Mouse (Mus musculus) heart, postnatal 0 days (tissue): ENCODE results near the gene Casp8. TPM values are rescaled to one million over a fixed set of nuclear protein-coding genes. Genes with fewer than 3 reads are reported as not detected.
A peak's percentile ranks its signal among the peaks of the same experiment; 100 is the strongest.
"Not testable (repeated sequence)": the region's sequence is repeated elsewhere in the genome, so short reads cannot be mapped to it uniquely, and the experiment has no call there.

ENCODE experiments used
- ATAC-seq: fragments of 200-750 bp; cut with Nextera tagmentation; 2 replicates; pipeline ENCODE4 v1.8.0; 2017; ENCODE audit warnings: low read depth, moderate number of reproducible peaks, moderate library complexity; ENCODE audit not compliant: insufficient read depth
- DNase-seq: peaks from one replicate; pipeline ENCODE4 v3.0.0-alpha.2; 2016; ENCODE audit warnings: low spot score
- H3K27ac ChIP-seq: fragments of 300-500 bp; sonication (generic); 2 replicates; pipeline ENCODE4 v1.5.1; 2014; ENCODE audit warnings: low read depth, mild to moderate bottlenecking
- H3K27me3 ChIP-seq: fragments of 300-500 bp; sonication (generic); 2 replicates; pipeline ENCODE4 v1.6.1; 2014; ENCODE audit warnings: low read length, mixed read lengths; ENCODE audit not compliant: control insufficient read depth, insufficient read depth
- H3K36me3 ChIP-seq: fragments of 300-500 bp; sonication (generic); replicated peaks from 2 replicates; pipeline ENCODE4 v1.6.1; 2014; ENCODE audit warnings: low read length, mixed read lengths; ENCODE audit not compliant: control insufficient read depth, insufficient read depth
- H3K4me1 ChIP-seq: fragments of 300-500 bp; sonication (generic); 2 replicates; pipeline ENCODE4 v1.6.1; 2014; ENCODE audit warnings: antibody characterized with exemption; ENCODE audit not compliant: control insufficient read depth, insufficient read depth
- H3K4me2 ChIP-seq: fragments of 300-500 bp; sonication (generic); 2 replicates; pipeline ENCODE4 v1.6.1; 2014; ENCODE audit warnings: low read depth, mild to moderate bottlenecking, low read length, moderate library complexity
- H3K4me3 ChIP-seq: fragments of 300-500 bp; sonication (generic); 2 replicates; pipeline ENCODE4 v1.5.1; 2014; ENCODE audit warnings: low read depth, low read length
- H3K9ac ChIP-seq: fragments of 300-500 bp; sonication (generic); replicated peaks from 2 replicates; pipeline ENCODE4 v1.6.1; 2014; ENCODE audit warnings: low read depth, low read length, mixed read lengths
- H3K9me3 ChIP-seq: fragments of 300-500 bp; sonication (generic); replicated peaks from 2 replicates; pipeline ENCODE4 v1.6.1; 2016; ENCODE audit warnings: low read length; ENCODE audit not compliant: control insufficient read depth
- CTCF ChIP-seq: IDR thresholded peaks from 2 replicates; pipeline ENCODE4 v1.5.1; 2016; ENCODE audit warnings: antibody characterized with exemption, control low read depth, low read depth
- EP300 ChIP-seq: IDR thresholded peaks from 2 replicates; pipeline ENCODE4 v1.6.1; 2016; ENCODE audit warnings: antibody characterized with exemption, low read depth
- WGBS: fragments of 180-500 bp; shearing (Covaris S2); extraction: QIAGEN DNeasy Blood & Tissue Kit; methylation state at CpG from one replicate; pipeline ENCODE4 v1.1.7; 2014; 5-methylcytosine and 5-hydroxymethylcytosine counted together
- polyA plus RNA-seq: library from polyadenylated mRNA; unstranded; fragments of >200 nt; fragmentation: Nextera tagmentation; extraction: Ambion mirVana; gene quantifications from 2 replicates; pipeline ENCODE4 v1.2.1, GENCODE M21; 2015
- total RNA-seq: library from RNA; depleted of rRNA; stranded (reverse); fragments of >200 nt; gene quantifications from 2 replicates; pipeline ENCODE4 v1.2.3, GENCODE M21; 2014; ENCODE audit warnings: low replicate concordance

Gene Casp8
- total and polyA plus RNA-seq, 2 experiments from 2014 or later: 11.9 to 12.3 TPM

DNA sequence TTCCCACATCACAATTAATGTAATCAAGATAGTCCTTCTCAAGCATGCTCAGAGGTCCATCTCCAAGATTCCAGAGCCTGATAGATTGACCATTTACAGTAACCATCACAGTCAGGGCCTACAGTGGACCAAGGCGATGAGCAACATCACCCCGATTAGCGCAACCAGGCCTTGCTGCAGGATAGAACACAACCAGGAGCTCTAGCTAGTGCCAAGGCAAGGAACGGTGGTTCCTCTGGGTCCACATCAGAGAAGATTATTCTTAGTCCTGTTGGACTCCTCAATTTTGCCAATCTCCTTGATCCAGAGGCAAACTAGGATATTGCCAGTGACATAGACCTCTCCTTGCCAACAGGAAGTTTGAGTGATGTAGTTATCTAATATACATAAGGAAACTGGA, 6.8 kb upstream of the Casp8 start:
- Histone ChIP-seq H3K4me1 (no peaks in the 10 kb centered on the region), H3K9me3 (no peaks in the 10 kb centered on the region), H3K27ac (no peak overlapping the region), H3K9ac (no peak overlapping the region), H3K4me2 (no peak overlapping the region), H3K36me3 (no peaks in the 10 kb centered on the region), H3K27me3 (no peaks in the 10 kb centered on the region), H3K4me3 (no peak overlapping the region)
- WGBS: 96% methylated on average over 4 of the region's 4 CpGs
- ATAC-seq (no peak), DNase-seq (no peak)
- no peak for TF ChIP-seq CTCF
- TF ChIP-seq EP300: no peak

DNA sequence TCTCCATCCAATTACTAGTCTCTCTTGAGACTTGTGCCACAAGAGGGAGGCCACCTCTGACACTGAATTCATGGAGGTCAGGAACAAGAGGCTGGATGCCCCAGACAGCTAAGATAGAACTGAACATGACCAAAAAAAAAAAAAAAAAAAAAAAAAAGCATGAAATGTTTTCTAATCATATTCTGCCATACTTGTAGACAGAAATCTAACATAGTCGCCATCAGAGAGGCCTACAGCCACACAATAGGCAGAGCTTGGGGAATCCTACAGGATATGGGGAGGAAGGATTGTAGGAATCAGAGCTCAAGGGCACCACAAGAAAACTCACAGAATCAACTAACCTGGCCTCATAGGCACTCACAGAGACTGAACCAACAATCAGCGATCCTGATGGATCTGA, 469 bp upstream of the Casp8 start:
- Histone ChIP-seq H3K4me3 (peak overlapping the region; percentile 70), H3K9ac (no peak overlapping the region), H3K27ac (peak overlapping the region; percentile 89), H3K4me1 (no peaks in the 10 kb centered on the region), H3K9me3 (0 out of 2 replicates have a peak, but pooled peaks cover 3% of the 10 kb centered on the region), H3K27me3 (no peaks in the 10 kb centered on the region), H3K36me3 (peaks cover 5% of the 10 kb centered on the region; the same call in 1 of the 2 replicates), H3K4me2 (peak overlapping the region; percentile 91)
- DNase-seq (no peak), ATAC-seq (no peak)
- TF ChIP-seq CTCF (no peak), EP300 (no peak)
- WGBS: 44% methylated on average over 2 of the region's 2 CpGs

DNA sequence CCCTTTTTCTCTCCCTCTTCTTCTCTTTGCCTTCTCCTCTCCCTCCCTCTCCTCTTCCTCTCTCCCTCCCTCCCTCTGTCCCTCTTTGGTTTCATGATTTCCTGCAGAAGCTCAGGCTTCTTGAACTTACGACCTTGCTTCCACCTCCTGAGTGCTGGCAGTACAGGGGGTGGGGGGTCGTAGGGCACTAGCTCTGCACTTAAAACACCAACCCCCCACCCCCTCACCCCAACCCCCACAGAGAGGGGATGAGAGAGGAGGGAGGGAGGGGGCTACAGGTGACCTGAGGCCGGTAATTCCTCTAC, 837 bp downstream of the Casp8 start:
- no peak for TF ChIP-seq EP300
- no peak for TF ChIP-seq CTCF

DNA sequence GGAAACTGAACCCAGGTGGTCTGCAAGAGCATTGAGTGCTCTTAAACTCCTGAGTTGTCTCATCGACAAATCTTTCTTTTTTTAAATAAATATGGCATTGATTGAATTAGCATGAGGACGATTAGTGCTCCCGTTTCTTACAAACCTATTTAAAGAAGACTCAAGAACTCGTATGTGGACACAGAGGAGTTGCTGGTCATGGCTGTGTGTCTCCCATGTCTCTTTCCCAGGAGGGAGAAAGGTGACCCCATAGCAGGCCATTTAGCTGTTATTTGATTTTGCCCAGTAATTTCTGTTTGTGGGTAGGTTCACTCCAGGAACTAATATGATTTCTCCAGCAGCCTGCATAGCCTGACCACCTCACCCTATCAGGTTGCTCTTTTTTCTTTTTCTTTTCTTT, 1.7 kb downstream of the Casp8 start:
- TF ChIP-seq EP300 (no peak), CTCF (no peak)
- no peak overlapping the region for H3K9ac ChIP-seq
- H3K9me3 ChIP-seq: 0 out of 2 replicates have a peak, but pooled peaks cover 3% of the 10 kb centered on the region
- H3K4me3 ChIP-seq: no peak overlapping the region; the same call in 1 of the 2 replicates
- no peaks in the 10 kb centered on the region for H3K4me1 ChIP-seq
- DNase-seq: no peak
- peaks cover 5% of the 10 kb centered on the region; the same call in 1 of the 2 replicates for H3K36me3 ChIP-seq
- no peak for ATAC-seq
- H3K4me2 ChIP-seq: peak overlapping the region; percentile 44
- whole genome bisulfite sequencing: 70% methylated on average over 4 of the region's 4 CpGs
- peak overlapping the region; percentile 55 for H3K27ac ChIP-seq
- no peaks in the 10 kb centered on the region for H3K27me3 ChIP-seq

More for the DNA sequence above, 837 bp downstream of the Casp8 start:
- Histone ChIP-seq H3K9ac (peak overlapping the region; percentile 86), H3K4me3 (peak overlapping the region; percentile 70), H3K4me1 (no peaks in the 10 kb centered on the region), H3K27me3 (no peaks in the 10 kb centered on the region), H3K4me2 (peak overlapping the region; percentile 91), H3K9me3 (0 out of 2 replicates have a peak, but pooled peaks cover 3% of the 10 kb centered on the region), H3K27ac (peak overlapping the region; percentile 89), H3K36me3 (peaks cover 5% of the 10 kb centered on the region; the same call in 1 of the 2 replicates)
- ATAC-seq (peak; percentile 9; the same call in 1 of the 2 replicates), DNase-seq (no peak)
- WGBS: 4% methylated on average over 3 of the region's 3 CpGs

DNA sequence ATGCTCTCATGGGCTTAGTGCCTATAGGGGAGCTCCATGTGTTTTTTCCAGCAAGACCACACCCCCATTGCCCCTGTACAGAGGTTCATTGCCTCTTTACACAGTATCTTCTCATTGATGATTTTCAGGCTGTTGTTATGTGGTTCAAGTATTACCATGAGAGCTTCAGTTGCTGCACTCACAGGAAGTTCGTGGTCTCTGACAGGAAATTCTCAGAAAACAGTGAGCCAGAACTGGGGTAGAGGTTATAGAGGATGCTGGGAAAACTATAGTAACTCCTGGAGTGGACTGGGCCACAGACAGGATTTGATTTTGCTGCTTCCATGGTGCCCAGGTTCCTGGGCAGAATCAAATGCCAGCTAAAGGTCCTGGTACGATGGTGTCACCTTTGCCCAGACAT, 2.2 kb downstream of the Casp8 start:
- no peak overlapping the region for H3K9ac ChIP-seq
- peaks cover 5% of the 10 kb centered on the region; the same call in 1 of the 2 replicates for H3K36me3 ChIP-seq
- H3K9me3 ChIP-seq: 0 out of 2 replicates have a peak, but pooled peaks cover 3% of the 10 kb centered on the region
- peak overlapping the region; percentile 55 for H3K27ac ChIP-seq
- TF ChIP-seq EP300: no peak
- no peak for TF ChIP-seq CTCF
- no peaks in the 10 kb centered on the region for H3K4me1 ChIP-seq
- ATAC-seq (peak; percentile 56), DNase-seq (peak; percentile 9)
- H3K4me3 ChIP-seq: no peak overlapping the region
- no peaks in the 10 kb centered on the region for H3K27me3 ChIP-seq
- peak overlapping the region; percentile 44; the same call in 1 of the 2 replicates for H3K4me2 ChIP-seq
- WGBS: 69% methylated on average over 2 of the region's 2 CpGs

DNA sequence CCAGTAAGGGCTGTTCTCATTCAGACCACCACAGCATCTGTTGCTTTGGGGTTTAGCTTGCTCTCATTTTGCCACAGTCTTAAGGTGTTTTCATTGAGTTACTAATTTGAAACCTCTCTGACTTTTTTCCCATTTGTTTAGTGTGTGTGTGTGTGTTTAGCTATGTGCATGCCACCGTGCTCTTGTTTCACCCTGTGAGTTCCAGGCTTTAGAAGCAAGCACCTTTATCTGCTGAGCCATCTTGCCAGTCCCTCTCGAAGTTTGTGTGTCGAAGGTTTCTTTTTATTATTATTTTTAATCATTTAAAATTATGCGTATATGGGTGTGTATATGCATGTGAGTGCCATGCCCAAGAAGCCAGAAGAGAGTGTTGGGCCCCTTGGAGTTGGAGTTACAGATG, 3.7 kb downstream of the Casp8 start:
- H3K36me3 ChIP-seq: peaks cover 5% of the 10 kb centered on the region; the same call in 1 of the 2 replicates
- WGBS: 94% methylated on average over 4 of the region's 4 CpGs
- H3K9me3 ChIP-seq: 0 out of 2 replicates have a peak, but pooled peaks cover 3% of the 10 kb centered on the region
- TF ChIP-seq EP300 (no peak), CTCF (no peak)
- ATAC-seq (no peak), DNase-seq (no peak)
- H3K9ac ChIP-seq: no peak overlapping the region
- H3K27me3 ChIP-seq: no peaks in the 10 kb centered on the region
- H3K27ac ChIP-seq: no peak overlapping the region
- no peak overlapping the region for H3K4me3 ChIP-seq
- no peak overlapping the region for H3K4me2 ChIP-seq
- no peaks in the 10 kb centered on the region for H3K4me1 ChIP-seq

DNA sequence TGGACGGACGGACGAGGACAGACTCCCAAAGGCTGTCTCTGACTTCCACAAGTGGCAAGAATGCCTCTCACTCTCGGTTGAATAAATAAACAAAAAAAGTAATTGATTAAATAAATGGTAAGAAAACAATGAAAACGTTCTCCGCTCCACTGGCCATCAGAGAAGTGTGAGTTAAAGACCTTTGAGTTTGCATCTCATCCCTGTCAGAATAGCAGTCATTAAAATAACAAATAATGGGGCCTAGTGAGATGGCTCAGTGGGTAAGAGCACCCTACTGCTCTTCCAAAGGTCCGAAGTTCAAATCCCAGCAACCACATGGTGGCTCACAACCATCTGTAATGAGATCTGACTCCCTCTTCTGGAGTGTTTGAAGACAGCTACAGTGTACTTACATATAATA, 5.5 kb downstream of the Casp8 start:
- H3K27me3 ChIP-seq, DNase-seq, H3K9ac ChIP-seq, H3K4me2 ChIP-seq, H3K9me3 ChIP-seq, H3K4me1 ChIP-seq, H3K4me3 ChIP-seq, ATAC-seq, H3K27ac ChIP-seq, H3K36me3 ChIP-seq: not testable (repeated sequence)
- WGBS: 88% methylated on average over 7 of the region's 7 CpGs
